Mouse (Mus musculus): ENCODE results near the gene Tbc1d13.
"Not testable (repeated sequence)": the region's sequence is repeated elsewhere in the genome, so short reads cannot be mapped to it uniquely, and the experiment has no call there.

- not testable (repeated sequence) for TF ChIP-seq CTCF (conservative IDR thresholded peaks at IDR 0.05; ENCODE audit: low read length); POU5F1 (IDR thresholded peaks at IDR 0.05; ENCODE audit: borderline replicate concordance, low read length); NANOG (IDR thresholded peaks at IDR 0.05; ENCODE audit: borderline replicate concordance, low read length)
These were observed 2.3 kb upstream of the Tbc1d13 start for GRCm38 (mm10) chr2:30131240-30131639.
